Mouse (Mus musculus): ENCODE data around the gene Shank1.

GRCm38 (mm10) chr7:44317913-44318312, 7.9 kb downstream of the Shank1 start:
- no peak for TF ChIP-seq GATA1 (IDR thresholded peaks at IDR 0.05; ENCODE audit: borderline replicate concordance, low read length)
- TF ChIP-seq FLI1 (IDR thresholded peaks at IDR 0.05; ENCODE audit: low read length) = no peak
